Mouse (Mus musculus): ENCODE data around the gene Lama4.

Gene Lama4

GRCm38 (mm10) chr10:39003520-39003919 lies 38.2 kb downstream of the Lama4 start:
- no peak for TF ChIP-seq NANOG (IDR thresholded peaks at IDR 0.05; ENCODE audit: borderline replicate concordance, low read length)
- no peak for TF ChIP-seq POU5F1 (IDR thresholded peaks at IDR 0.05; ENCODE audit: borderline replicate concordance, low read length)
- no peak for TF ChIP-seq CTCF (conservative IDR thresholded peaks at IDR 0.05; ENCODE audit: low read length)
- Histone ChIP-seq H3K36me3 (ENCODE audit: insufficient read depth, low read length) (no peaks in the 10 kb centered on the region), H3K4me3 (replicated peaks; ENCODE audit: low read length) (no peak overlapping the region), H3K9me3 (ENCODE audit: low read length) (no peaks in the 10 kb centered on the region), H3K4me1 (replicated peaks; ENCODE audit: low read depth, low read length) (no peaks in the 10 kb centered on the region), H3K27me3 (ENCODE audit: insufficient read depth, low read length) (no peaks in the 10 kb centered on the region)

GRCm38 (mm10) chr10:39005494-39005893 lies 40.2 kb downstream of the Lama4 start:
- H3K4me1 ChIP-seq (replicated peaks; ENCODE audit: low read depth, low read length): no peaks in the 10 kb centered on the region; the same call in 1 of the 2 replicates
- no peaks in the 10 kb centered on the region for H3K9me3 ChIP-seq (ENCODE audit: low read length)
- H3K4me3 ChIP-seq (replicated peaks; ENCODE audit: low read length): no peak overlapping the region
- no peaks in the 10 kb centered on the region for H3K36me3 ChIP-seq (ENCODE audit: insufficient read depth, low read length)
- TF ChIP-seq CTCF (conservative IDR thresholded peaks at IDR 0.05; ENCODE audit: low read length): no peak
- H3K27me3 ChIP-seq (ENCODE audit: insufficient read depth, low read length): no peaks in the 10 kb centered on the region

GRCm38 (mm10) chr10:39006433-39007105 lies 41.3 kb downstream of the Lama4 start:
- TF ChIP-seq CTCF (conservative IDR thresholded peaks at IDR 0.05; ENCODE audit: low read length): no peak
- H3K4me3 ChIP-seq (replicated peaks; ENCODE audit: low read length): no peak overlapping the region
- no peaks in the 10 kb centered on the region for H3K36me3 ChIP-seq (ENCODE audit: insufficient read depth, low read length)
- no peaks in the 10 kb centered on the region; the same call in 1 of the 2 replicates for H3K4me1 ChIP-seq (replicated peaks; ENCODE audit: low read depth, low read length)
- no peaks in the 10 kb centered on the region for H3K9me3 ChIP-seq (ENCODE audit: low read length)
- H3K27me3 ChIP-seq (ENCODE audit: insufficient read depth, low read length): no peaks in the 10 kb centered on the region

GRCm38 (mm10) chr10:39014836-39015235 lies 49.5 kb downstream of the Lama4 start:
- H3K36me3 ChIP-seq (ENCODE audit: insufficient read depth, low read length): no peaks in the 10 kb centered on the region
- TF ChIP-seq POU5F1 (IDR thresholded peaks at IDR 0.05; ENCODE audit: borderline replicate concordance, low read length) (no peak), CTCF (conservative IDR thresholded peaks at IDR 0.05; ENCODE audit: low read length) (no peak)
- H3K9me3 ChIP-seq (ENCODE audit: low read length): no peaks in the 10 kb centered on the region
- no peaks in the 10 kb centered on the region for H3K4me1 ChIP-seq (replicated peaks; ENCODE audit: low read depth, low read length)
- H3K4me3 ChIP-seq (replicated peaks; ENCODE audit: low read length): no peak overlapping the region
- H3K27me3 ChIP-seq (ENCODE audit: insufficient read depth, low read length): no peaks in the 10 kb centered on the region

DNA sequence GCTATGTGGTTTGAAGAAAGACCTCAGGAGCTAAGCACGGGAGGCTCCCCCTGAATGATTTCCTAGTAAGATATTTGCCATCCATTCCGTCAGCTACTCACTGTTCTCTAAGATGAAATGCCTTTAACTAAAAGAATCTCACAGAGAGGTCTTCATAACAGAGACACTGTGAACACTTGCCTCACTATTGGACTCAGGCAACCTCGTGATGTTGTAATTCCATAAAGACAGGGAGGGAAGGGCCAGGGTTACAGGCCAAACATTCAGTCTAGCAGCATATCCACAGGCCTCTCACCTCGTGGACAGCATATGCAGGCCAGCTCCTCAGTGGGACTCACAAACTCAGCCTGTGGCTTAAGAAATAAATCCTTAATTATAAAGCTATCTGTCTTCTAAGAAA lies 52.7 kb downstream of the Lama4 start:
- Histone ChIP-seq H3K4me1 (replicated peaks; ENCODE audit: low read depth, low read length) (no peaks in the 10 kb centered on the region), H3K36me3 (ENCODE audit: insufficient read depth, low read length) (no peaks in the 10 kb centered on the region), H3K4me3 (replicated peaks; ENCODE audit: low read length) (no peak overlapping the region), H3K27me3 (ENCODE audit: insufficient read depth, low read length) (no peaks in the 10 kb centered on the region), H3K9me3 (ENCODE audit: low read length) (no peaks in the 10 kb centered on the region)
- no peak for TF ChIP-seq CTCF (conservative IDR thresholded peaks at IDR 0.05; ENCODE audit: low read length)
- no peak for TF ChIP-seq NANOG (IDR thresholded peaks at IDR 0.05; ENCODE audit: borderline replicate concordance, low read length)
- TF ChIP-seq POU5F1 (IDR thresholded peaks at IDR 0.05; ENCODE audit: borderline replicate concordance, low read length): no peak

DNA sequence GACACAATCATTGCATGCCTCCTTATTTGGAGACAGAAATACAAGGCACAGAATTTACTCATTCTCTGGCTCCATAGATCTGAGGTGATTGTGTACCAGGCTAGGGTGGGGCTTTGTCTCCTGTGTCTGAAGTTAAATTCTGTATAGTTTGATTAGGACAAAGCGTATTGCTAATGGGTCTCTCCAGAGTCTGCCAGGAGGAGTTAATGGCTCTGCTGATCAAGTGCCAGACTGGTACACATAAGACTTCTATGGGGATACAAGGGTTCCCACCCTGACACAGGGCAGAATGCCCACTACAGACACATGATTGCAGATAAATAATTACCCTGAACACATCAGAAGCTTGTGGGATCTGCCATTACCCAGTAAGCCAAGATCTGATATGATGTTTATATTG lies 53.3 kb downstream of the Lama4 start:
- Histone ChIP-seq H3K36me3 (ENCODE audit: insufficient read depth, low read length) (no peaks in the 10 kb centered on the region), H3K4me1 (replicated peaks; ENCODE audit: low read depth, low read length) (no peaks in the 10 kb centered on the region), H3K9me3 (ENCODE audit: low read length) (no peaks in the 10 kb centered on the region), H3K27me3 (ENCODE audit: insufficient read depth, low read length) (no peaks in the 10 kb centered on the region), H3K4me3 (replicated peaks; ENCODE audit: low read length) (no peak overlapping the region)
- TF ChIP-seq CTCF (conservative IDR thresholded peaks at IDR 0.05; ENCODE audit: low read length) (no peak), POU5F1 (IDR thresholded peaks at IDR 0.05; ENCODE audit: borderline replicate concordance, low read length) (no peak), NANOG (IDR thresholded peaks at IDR 0.05; ENCODE audit: borderline replicate concordance, low read length) (no peak)

GRCm38 (mm10) chr10:39023618-39024256 lies 58.4 kb downstream of the Lama4 start:
- TF ChIP-seq CTCF (conservative IDR thresholded peaks at IDR 0.05; ENCODE audit: low read length): no peak
- TF ChIP-seq NANOG (IDR thresholded peaks at IDR 0.05; ENCODE audit: borderline replicate concordance, low read length): no peak
- no peak for TF ChIP-seq POU5F1 (IDR thresholded peaks at IDR 0.05; ENCODE audit: borderline replicate concordance, low read length)
- H3K27me3 ChIP-seq (ENCODE audit: insufficient read depth, low read length): no peaks in the 10 kb centered on the region
- no peaks in the 10 kb centered on the region for H3K4me1 ChIP-seq (replicated peaks; ENCODE audit: low read depth, low read length)
- no peaks in the 10 kb centered on the region for H3K9me3 ChIP-seq (ENCODE audit: low read length)
- no peaks in the 10 kb centered on the region for H3K36me3 ChIP-seq (ENCODE audit: insufficient read depth, low read length)
- H3K4me3 ChIP-seq (replicated peaks; ENCODE audit: low read length): no peak overlapping the region

DNA sequence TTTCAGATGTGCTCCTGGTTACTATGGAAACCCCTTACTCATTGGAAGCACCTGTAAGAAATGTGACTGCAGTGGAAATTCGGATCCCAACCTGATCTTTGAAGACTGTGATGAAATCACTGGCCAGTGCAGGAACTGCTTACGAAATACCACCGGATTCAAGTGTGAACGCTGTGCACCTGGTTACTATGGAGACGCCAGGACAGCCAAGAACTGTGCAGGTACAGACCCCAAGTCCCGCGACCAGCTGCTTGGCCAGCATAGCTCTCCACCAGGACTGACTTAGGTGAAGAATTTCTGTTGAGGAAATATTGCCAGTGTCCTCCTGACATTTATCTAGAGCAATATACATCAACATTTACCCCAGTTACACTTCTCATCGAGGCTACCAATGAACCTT lies 61.2 kb downstream of the Lama4 start:
- TF ChIP-seq CTCF (conservative IDR thresholded peaks at IDR 0.05; ENCODE audit: low read length) (no peak), POU5F1 (IDR thresholded peaks at IDR 0.05; ENCODE audit: borderline replicate concordance, low read length) (no peak), NANOG (IDR thresholded peaks at IDR 0.05; ENCODE audit: borderline replicate concordance, low read length) (no peak)
- H3K9me3 ChIP-seq (ENCODE audit: low read length): no peaks in the 10 kb centered on the region

GRCm38 (mm10) chr10:39027058-39027457 lies 61.7 kb downstream of the Lama4 start:
- no peak for TF ChIP-seq CTCF (conservative IDR thresholded peaks at IDR 0.05; ENCODE audit: low read length)
- TF ChIP-seq POU5F1 (IDR thresholded peaks at IDR 0.05; ENCODE audit: borderline replicate concordance, low read length): no peak
- no peak for TF ChIP-seq NANOG (IDR thresholded peaks at IDR 0.05; ENCODE audit: borderline replicate concordance, low read length)

More for the DNA sequence above, 61.2 kb downstream of the Lama4 start:
- no peak overlapping the region for H3K4me3 ChIP-seq (replicated peaks; ENCODE audit: low read length)
- H3K36me3 ChIP-seq (ENCODE audit: insufficient read depth, low read length): no peaks in the 10 kb centered on the region
- no peaks in the 10 kb centered on the region for H3K4me1 ChIP-seq (replicated peaks; ENCODE audit: low read depth, low read length)
- no peaks in the 10 kb centered on the region for H3K27me3 ChIP-seq (ENCODE audit: insufficient read depth, low read length)

More at GRCm38 (mm10) chr10:39027058-39027457, 61.7 kb downstream of the Lama4 start:
- H3K36me3 ChIP-seq (ENCODE audit: insufficient read depth, low read length): no peaks in the 10 kb centered on the region
- H3K4me3 ChIP-seq (replicated peaks; ENCODE audit: low read length): no peak overlapping the region
- no peaks in the 10 kb centered on the region for H3K4me1 ChIP-seq (replicated peaks; ENCODE audit: low read depth, low read length)
- no peaks in the 10 kb centered on the region for H3K27me3 ChIP-seq (ENCODE audit: insufficient read depth, low read length)
- no peaks in the 10 kb centered on the region for H3K9me3 ChIP-seq (ENCODE audit: low read length)
